In genomic region chr1:183584861-183585260, GRCm38 (mm10) we compare ENCODE assay signal across 21 mouse cellular contexts.
DNase-seq lines count a peak whose midpoint lies in the region; ATAC-seq lines count a peak whose summit lies in the region.
"Had no signal": no experiment of that assay in that cellular context is flagged by ENCODE, and none has a peak within 500 bp of the region (broad histone marks: within the 10 kb centered on the region; RNA-seq: fewer than 3 reads in every experiment).

No protein-coding gene starts in this region.

- H3K36me3 ChIP-seq in heart, embryonic 12.5 days = no peaks in the 10 kb centered on the region
- H3K36me3 ChIP-seq: embryonic facial prominence, embryonic 15.5 days; forebrain, embryonic 10.5 days; G1E; hindbrain, embryonic 10.5 days; hindbrain, embryonic 15.5 days had no signal

- DNase-seq in heart, adult 11 months = peak; percentile 55
- DNase-seq in adrenal gland, adult 2 months = peak; percentile 43
- DNase-seq in adrenal gland, postnatal 25 days = peak; percentile 30
- DNase-seq in Muller cell, postnatal 12 days (ENCODE audit: inconsistent ontology term) = no peak
- DNase-seq in kidney, adult 18-20 months = no peak
- DNase-seq: B cell, adult 2 months; embryo, embryonic 11 days; gastrocnemius, postnatal 10 days; heart, adult 2 months; kidney, adult 8-10 months had no signal

- no peak overlapping the region for H3K4me3 ChIP-seq in heart, embryonic 12.5 days
- H3K4me3 ChIP-seq: embryonic facial prominence, embryonic 15.5 days; erythroblast, embryonic 14.5 days; forebrain, embryonic 10.5 days; heart, adult 2 months; hindbrain, embryonic 10.5 days; hindbrain, embryonic 15.5 days had no signal

- ATAC-seq in heart, embryonic 12.5 days (ENCODE audit: insufficient number of reproducible peaks, low FRiP score) = no peak
- ATAC-seq: CD4-positive, CD25-positive, alpha-beta regulatory T cell, adult 4 months; forebrain, embryonic 16.5 days; intestine, embryonic 16.5 days had no signal

- no peaks in the 10 kb centered on the region for H3K9me3 ChIP-seq in heart, embryonic 12.5 days (replicated peaks)
- H3K9me3 ChIP-seq: embryonic facial prominence, embryonic 15.5 days; forebrain, embryonic 10.5 days; hindbrain, embryonic 10.5 days; hindbrain, embryonic 15.5 days had no signal

- no peak overlapping the region for H3K27ac ChIP-seq in heart, embryonic 12.5 days (ENCODE audit: poor library complexity, severe bottlenecking)
- H3K27ac ChIP-seq: embryonic facial prominence, embryonic 15.5 days; forebrain, embryonic 10.5 days; heart, adult 2 months; hindbrain, embryonic 10.5 days; hindbrain, embryonic 15.5 days had no signal

- no peak overlapping the region for H3K4me2 ChIP-seq in heart, embryonic 12.5 days
- H3K4me2 ChIP-seq: embryonic facial prominence, embryonic 15.5 days; heart, embryonic 11.5 days; hindbrain, embryonic 15.5 days had no signal

- H3K27me3 ChIP-seq in heart, embryonic 12.5 days (replicated peaks) = no peaks in the 10 kb centered on the region
- H3K27me3 ChIP-seq: embryonic facial prominence, embryonic 15.5 days; hindbrain, embryonic 15.5 days had no signal

- no peaks in the 10 kb centered on the region for H3K4me1 ChIP-seq in heart, embryonic 12.5 days (replicated peaks)
- H3K4me1 ChIP-seq: embryonic facial prominence, embryonic 15.5 days; forebrain, embryonic 10.5 days; hindbrain, embryonic 10.5 days; hindbrain, embryonic 15.5 days had no signal

- no peak overlapping the region for H3K9ac ChIP-seq in heart, embryonic 12.5 days
- H3K9ac ChIP-seq: embryonic facial prominence, embryonic 15.5 days; hindbrain, embryonic 15.5 days had no signal

- WGBS in heart, embryonic 12.5 days = 74% methylated on average over 6 of the region's 6 CpGs

Comparison
In these comparisons a context has a peak if more than half of its experiments do, and no peak if none do; other contexts are left out.
1. DNase-seq: peak in heart, adult 11 months (single experiment), adrenal gland, adult 2 months (single experiment) and adrenal gland, postnatal 25 days (single experiment); none in Muller cell, postnatal 12 days (single experiment) and kidney, adult 18-20 months (single experiment).